Mouse (Mus musculus) layer of hippocampus, adult 18-20 months (tissue): ENCODE results near the gene Cfap157. TPM values are rescaled to one million over a fixed set of nuclear protein-coding genes. Genes with fewer than 3 reads are reported as not detected.
A peak's percentile ranks its signal among the peaks of the same experiment; 100 is the strongest.

Experiments used
- DNase-seq, 2 experiments: peaks; one replicate each; pipeline ENCODE4 v3.0.0; 2022; ENCODE audit warnings: low spot score in 2 of 2
- total RNA-seq, 2 experiments: library from RNA; stranded (reverse); gene quantifications; 2 replicates each; pipeline ENCODE4 v1.2.3; 2021

The Cfap157 gene
- total RNA-seq, 2 experiments from 2014 or later = 1.5 to 1.7 TPM

GRCm38 (mm10) chr2:32750887-32751664, 33.2 kb downstream of the Cfap157 start:
- DNase-seq = no peak

DNA sequence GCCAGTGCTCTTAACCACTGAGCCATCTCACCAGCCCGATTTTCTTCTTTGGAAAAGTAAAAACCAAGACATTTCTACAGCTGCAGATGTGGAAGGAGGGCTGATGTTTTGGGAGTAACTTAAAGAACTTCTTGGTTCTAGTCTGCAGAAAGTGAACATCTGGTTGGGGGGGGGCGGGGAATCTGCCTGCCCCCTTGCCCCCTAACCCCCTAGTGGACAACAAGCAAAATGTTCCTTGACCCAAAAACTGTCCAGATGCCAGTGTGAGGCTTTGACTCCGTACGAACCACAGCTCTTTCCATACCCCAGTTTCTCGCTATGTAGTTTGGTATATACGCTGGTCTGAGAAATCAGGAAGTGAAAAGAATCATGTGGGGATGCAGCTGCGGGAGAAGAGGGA, 34.0 kb downstream of the Cfap157 start:
- DNase-seq = no peak

GRCm38 (mm10) chr2:32749082-32749481, 35.1 kb downstream of the Cfap157 start:
- DNase-seq = no peak

GRCm38 (mm10) chr2:32744272-32744982, 39.8 kb downstream of the Cfap157 start:
- DNase-seq = no peak

DNA sequence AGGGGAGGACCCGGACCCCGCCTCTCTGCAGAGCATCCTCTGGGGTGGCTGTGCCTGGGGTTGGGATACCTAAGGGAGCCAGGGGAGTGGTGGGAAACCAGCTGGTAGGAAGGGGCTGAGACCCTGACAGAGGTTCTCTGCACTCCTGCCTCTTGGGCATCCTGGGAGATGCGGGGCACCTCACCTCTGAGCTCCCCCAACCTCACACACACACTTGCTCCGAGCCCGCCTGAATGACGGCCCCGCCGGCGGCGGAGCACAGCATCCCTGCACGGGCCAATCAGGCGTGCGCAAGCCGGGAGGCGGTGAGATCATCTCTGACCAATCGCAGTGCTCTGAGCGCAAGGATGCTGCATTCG, 42.1 kb downstream of the Cfap157 start:
- peak; percentile 87 to 89 for DNase-seq

- DNase-seq = peak in 1 of 2 experiments; percentile 51
Observed at GRCm38 (mm10) chr2:32741273-32742172, 42.7 kb downstream of the Cfap157 start.

GRCm38 (mm10) chr2:32740916-32741272, 43.3 kb downstream of the Cfap157 start, which contains the start of gene 6330409D20Rik:
TSS of gene 6330409D20Rik (minus strand) at chr2:32741016.
- DNase-seq = no peak

DNA sequence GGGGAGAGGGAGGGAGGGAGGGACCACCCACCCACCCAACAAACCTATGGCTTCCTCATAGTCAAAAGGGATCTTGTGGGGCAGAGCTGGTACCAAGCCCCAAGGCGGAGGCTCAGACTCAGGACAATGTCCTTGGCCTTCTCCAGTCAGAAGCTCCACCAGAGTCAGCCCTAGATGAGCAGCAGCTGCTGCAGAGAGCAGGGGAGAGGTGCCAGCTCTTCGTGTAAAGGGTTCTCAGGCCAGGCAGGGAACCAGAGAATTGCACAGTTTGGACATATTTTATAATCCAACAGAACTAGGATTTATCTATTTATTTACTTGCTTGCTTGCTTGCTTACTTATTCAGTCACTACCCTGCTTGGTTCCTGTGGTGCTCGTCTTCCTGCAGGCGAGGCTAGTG, 44.9 kb downstream of the Cfap157 start:
- no peak for DNase-seq

DNA sequence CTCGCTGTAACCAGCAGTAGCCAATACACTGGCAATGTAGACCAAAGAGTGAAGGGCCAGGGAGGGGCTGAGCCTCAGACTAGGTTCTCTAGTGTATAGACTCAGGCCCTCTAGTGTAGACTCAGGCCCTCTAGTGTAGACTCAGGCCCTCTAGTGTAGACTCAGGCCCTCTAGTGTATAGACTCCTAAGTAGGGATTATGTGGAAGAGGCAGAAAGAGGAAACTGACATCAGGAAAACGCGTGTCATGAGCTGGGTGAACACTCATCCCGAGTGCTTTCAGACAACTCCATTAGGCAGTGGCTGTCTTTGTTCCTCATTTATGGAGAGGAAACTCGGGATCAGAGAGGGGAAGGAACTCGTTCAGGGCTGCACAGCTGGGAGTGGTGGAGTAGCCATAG, 47.2 kb downstream of the Cfap157 start:
- no peak for DNase-seq

GRCm38 (mm10) chr2:32736306-32736829, 47.9 kb downstream of the Cfap157 start:
- DNase-seq = no peak

DNA sequence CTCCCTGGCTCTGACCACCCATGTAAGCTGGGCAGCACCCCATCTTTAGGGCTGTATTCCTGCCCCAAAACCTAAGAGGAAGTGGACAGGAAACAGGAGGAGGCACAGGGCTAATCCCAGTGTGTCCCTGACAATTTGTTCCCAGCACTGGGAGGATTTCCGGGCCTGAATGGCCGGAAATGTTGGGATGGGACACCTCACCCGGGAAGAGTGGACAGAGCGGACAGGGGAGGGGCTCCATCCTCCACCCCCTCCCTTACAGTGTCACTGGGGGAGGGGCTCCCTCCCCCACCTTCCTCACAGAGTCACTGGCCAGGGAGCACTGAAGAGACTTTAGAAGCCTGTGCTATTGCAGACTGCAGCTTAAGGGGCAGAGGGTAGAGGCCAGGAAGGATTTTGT, 49.3 kb downstream of the Cfap157 start:
- DNase-seq = no peak

DNA sequence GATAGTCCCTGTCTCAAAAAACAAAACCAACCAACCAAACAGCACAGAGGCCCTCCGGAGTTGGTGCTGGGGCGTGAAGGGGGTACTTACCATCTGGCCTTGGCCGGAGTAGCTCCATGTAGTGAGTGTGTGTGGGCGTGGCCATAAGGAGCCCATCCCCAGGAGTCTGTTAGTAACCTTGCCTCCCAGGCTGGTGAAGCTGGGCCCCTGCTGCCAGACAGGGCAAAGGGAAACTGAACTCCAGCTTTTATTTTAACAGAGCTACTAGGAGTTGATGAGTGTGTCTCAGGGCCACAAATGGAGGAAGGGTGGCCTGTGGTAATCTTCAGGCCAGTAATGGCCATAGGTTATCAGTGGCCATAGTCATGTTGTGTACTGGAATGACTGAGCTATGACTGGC, 49.7 kb downstream of the Cfap157 start:
- no peak for DNase-seq

- DNase-seq = no peak
Observed at GRCm38 (mm10) chr2:32732695-32733094, 51.5 kb downstream of the Cfap157 start.

GRCm38 (mm10) chr2:32731911-32732310, 52.3 kb downstream of the Cfap157 start:
- no peak for DNase-seq

- DNase-seq = no peak
Observed at GRCm38 (mm10) chr2:32730854-32731253, 53.4 kb downstream of the Cfap157 start.

GRCm38 (mm10) chr2:32729547-32729946, 54.7 kb downstream of the Cfap157 start:
- DNase-seq = no peak

DNA sequence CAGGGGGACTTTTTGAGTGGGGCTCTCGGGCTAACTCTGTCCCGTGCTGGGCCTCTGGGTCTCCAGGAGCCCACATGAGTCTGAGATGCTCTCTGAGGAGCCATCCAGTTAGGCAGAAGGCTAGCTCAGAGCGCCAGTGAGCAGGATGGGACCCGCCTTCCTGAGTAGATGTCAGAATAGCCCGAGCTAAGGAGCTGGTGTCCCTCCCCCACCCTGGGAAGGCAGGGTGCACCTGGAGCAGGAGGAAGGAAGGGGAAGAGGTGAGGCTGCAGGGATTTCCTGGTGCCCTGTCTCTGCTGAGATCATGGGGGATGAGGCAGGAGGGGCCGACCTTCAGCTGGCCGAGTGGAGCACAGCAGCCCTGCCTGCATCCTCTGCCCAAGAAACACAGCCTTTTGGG, 55.8 kb downstream of the Cfap157 start:
- no peak for DNase-seq

- peak; percentile 80 to 85 for DNase-seq
Observed at GRCm38 (mm10) chr2:32727435-32727834, 56.8 kb downstream of the Cfap157 start.
